Mouse (Mus musculus): ENCODE measurements at regions not wholly inside any gene's neighbourhood (a gene's known extent, or its start where the extent isn't known, plus 50 kb on each side); places are given as distances from the start of the nearest gene placed in this dataset.

DNA sequence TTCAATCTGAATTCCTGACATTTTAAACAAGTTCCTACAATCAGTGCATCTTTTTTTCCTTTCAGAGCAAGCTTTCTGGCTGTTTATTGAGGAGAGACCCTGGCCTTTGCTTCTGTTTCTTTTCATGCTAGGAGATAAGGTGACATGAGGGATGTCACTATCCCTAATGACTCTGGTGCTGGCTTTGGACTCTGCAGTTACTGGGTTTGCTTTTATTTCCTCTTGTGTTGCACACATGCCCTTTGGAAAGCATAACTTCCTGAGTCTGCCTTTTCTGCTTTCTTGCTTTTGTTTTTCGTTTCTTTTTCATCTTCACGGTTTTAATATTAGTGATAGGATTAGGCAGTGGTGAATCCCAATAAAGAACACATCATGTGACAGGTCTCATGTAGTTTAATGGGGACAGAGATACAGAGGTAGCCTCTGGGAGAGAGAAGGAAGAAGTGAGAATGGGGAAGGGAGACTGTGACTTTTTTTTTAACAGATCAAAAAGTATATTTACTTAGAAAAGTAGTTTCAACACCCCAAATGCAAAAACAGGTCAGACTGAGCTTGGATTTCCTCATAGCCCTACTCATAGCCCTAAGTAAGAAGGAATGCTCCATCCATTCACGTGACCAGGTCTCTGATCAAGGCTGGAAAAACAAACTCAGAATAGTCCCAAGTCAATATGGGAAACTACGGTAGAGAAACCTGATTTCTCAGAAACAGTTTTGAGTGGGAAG lies 61.1 kb upstream of the Itga1 start:
- TF ChIP-seq POLR2A (IDR thresholded peaks at IDR 0.05; ENCODE audit: borderline replicate concordance, extremely low read depth, low read depth, low read length) (no peak), CTCF (IDR thresholded peaks at IDR 0.05; ENCODE audit: insufficient read depth, low read length) (no peak)

Measured in lung, adult 2 months (tissue).